Mouse (Mus musculus): Measurements from ENCODE around the gene Nr5a1.

- TF ChIP-seq CTCF (conservative IDR thresholded peaks at IDR 0.05; ENCODE audit: low read length) (no peak), NANOG (IDR thresholded peaks at IDR 0.05; ENCODE audit: borderline replicate concordance, low read length) (no peak), POU5F1 (IDR thresholded peaks at IDR 0.05; ENCODE audit: borderline replicate concordance, low read length) (no peak)
These were observed 24.4 kb upstream of the Nr5a1 start for GRCm38 (mm10) chr2:38738601-38739301.

All from E14TG2a.4 (cell line).